Mouse (Mus musculus) G1E (cell line): Measurements from ENCODE around the gene Coch.

Experiments used
- CTCF ChIP-seq: IDR thresholded peaks from 2 replicates; pipeline ENCODE4 v1.5.1; 2012; ENCODE audit warnings: low read depth, low read length, inconsistent platforms, mixed read lengths
- POLR2AphosphoS5 ChIP-seq: IDR thresholded peaks from 2 replicates; pipeline ENCODE4 v1.6.1; 2012; ENCODE audit warnings: low read depth, low read length, inconsistent platforms; ENCODE audit not compliant: insufficient replicate concordance

GRCm38 (mm10) chr12:51567225-51567624 lies 25.9 kb upstream of the Coch start:
- no peak for TF ChIP-seq CTCF
- TF ChIP-seq POLR2AphosphoS5 = no peak
